Mouse (Mus musculus) cerebellum, adult (tissue): ENCODE results near the gene Rxfp4.

ENCODE experiments used
- ATAC-seq: cut with Nextera tagmentation; 2 replicates; pipeline ENCODE4 v1.9.2; 2017; ENCODE audit warnings: mild to moderate bottlenecking, moderate library complexity, mixed read lengths; ENCODE audit not compliant: insufficient number of reproducible peaks, low FRiP score, low TSS enrichment

The Rxfp4 gene

DNA sequence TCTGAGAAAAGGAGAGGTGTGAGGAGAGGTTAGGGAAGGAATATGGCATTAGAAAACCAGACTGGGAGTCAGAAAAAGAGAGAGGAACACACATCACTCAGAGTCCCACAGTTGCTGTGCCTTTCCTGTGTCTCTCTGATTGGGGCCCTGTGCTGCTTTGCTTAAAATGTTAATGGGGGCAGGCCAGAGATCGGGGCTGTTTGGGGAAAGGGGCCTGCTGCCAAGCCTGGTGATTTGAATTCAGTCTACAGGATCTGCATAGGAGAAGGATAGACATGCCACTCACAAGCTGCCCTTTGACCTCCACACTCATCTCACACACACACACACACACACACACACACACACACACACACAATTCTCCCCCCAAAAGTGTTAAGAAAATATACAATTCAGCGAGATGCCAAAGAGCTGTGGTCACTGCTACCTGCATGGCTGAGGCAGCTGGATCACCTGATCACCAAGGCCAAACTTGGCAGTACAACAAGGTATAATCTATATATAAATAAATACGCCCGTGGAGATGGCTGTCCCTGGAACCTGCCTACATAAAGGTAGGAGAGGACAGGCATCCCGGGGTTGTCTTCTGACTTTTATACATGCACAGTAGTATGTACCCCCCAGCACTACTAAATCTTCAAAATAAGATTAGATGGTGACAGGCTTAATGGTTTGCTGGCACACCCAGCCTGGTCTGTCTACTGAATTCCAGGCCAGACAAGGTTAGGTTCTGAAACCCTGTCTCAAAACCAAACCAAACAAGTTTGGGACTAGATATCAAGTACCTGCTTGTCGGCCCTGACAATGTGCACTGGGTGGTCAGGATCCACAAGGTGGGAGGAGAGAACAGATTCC lies 801 bp upstream of the Rxfp4 start:
- ATAC-seq, result no peak

DNA sequence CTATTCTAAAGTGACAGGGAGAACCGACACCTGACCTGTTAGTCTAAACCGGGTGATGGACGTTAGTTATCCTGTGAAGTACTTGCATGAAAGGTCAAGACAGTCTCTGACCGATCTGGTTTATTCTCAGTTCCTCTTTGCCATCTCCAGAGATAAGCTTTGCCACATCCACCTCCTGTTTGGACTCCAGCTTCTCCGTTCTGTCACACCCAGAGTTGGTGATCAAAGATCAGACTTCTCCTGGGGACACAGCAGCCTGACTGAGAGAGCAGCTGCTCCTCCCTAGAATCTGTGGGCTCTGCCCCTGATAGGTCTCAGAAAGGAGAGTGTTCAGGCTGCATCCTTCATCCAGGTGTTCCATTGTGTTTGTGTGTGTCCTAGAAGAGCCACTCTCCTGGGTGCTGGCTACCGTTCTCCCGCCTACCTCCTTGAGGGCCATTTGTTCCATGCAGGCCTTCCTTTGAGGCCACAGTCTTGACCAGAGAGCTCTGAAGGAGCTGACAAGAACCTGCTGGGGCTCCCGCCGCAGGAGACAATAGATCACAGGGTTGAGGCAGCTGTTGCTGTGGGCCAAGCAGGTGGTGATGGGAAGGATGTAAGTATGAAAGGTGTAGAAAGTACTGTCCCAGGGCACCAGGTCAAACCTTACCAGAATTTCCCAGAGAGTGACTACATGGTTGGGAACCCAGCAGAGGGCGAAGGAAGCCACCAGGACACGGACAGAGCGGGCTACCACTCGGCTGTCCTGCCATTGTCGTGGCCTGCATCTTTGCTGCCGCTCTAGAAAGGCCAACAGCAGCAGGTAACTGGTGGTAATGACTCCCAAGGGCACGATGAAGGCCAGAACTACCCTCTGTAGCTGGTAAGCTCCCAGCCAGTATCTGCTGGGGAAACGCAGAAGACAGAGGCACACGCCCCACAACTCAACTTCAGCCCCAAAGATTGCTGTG lies 998 bp downstream of the Rxfp4 start:
- ATAC-seq, result no peak

DNA sequence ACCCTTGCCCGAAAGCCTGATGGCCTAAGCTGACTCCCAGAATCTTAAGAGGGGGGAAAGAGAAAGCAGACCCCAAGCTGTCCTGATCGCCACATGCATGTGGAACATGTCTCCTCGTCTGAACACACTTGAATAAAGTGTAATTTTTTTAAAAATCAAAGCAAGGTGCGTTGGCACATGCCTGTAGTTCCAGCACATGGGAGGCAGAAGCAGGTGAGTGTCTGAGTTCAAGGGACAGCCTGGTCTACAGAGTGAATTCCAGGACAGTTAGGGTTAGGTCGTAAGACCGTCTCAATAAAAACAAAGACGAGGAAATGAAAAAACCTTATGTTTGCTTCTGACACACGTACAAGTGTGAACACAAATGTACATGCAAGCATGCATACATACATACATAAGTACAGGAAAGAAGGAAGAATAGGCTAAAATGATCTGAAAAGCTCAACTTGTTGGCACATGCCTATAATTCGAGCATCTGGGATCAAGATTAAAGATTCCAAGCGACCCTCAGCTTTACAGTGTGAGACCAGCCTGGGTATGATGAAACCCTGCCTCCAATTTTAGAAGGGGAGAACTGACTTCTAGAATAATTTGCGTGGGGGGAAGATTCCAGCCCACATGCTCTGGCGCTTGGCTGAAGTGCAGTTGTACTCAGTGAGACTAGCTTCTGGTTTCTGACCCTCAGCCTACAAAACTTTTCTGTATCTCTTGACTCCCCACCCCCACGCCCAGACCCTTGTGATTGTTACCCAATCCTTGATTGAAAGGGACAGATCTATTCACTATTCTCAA lies 2.0 kb downstream of the Rxfp4 start:
- no peak for ATAC-seq

DNA sequence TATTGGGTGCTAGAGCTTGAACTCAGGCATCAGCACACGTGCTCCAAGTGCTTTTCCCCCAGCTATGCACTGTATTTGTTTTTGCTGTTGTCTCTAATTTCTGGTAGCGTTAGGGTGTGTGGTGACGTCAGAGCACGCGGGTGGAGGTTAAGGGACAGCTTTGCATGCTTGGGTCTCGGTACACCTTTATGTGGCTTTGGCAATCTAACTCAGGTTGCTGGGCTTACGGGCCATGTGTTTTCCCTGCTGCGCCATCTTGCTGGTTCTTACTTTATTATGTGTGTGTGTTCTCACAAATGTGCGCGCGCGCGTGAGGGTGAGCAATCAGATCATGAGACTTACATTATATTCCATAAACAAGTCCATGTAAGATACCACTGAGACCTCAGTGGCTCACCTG lies 3.0 kb downstream of the Rxfp4 start:
- no peak for ATAC-seq

DNA sequence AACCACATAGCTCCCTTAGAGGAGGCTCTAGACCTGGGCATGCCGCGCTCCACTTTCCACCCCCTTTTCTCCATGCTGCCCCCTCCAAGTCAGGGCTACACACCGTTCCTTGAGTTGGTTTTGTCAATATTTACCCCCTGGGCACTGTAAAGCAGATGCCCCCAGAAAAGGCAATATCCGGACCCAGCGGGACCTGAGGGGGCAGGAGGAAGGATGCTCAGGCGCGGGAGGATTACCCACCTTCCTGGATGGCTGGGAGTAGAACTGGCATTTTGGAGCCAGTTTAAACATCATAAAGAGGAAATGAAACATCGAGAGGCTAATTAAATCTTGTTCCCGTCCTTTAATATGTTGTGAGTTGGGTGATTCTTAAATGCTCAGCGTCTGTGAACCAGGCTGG lies 3.8 kb downstream of the Rxfp4 start:
- no peak for ATAC-seq

DNA sequence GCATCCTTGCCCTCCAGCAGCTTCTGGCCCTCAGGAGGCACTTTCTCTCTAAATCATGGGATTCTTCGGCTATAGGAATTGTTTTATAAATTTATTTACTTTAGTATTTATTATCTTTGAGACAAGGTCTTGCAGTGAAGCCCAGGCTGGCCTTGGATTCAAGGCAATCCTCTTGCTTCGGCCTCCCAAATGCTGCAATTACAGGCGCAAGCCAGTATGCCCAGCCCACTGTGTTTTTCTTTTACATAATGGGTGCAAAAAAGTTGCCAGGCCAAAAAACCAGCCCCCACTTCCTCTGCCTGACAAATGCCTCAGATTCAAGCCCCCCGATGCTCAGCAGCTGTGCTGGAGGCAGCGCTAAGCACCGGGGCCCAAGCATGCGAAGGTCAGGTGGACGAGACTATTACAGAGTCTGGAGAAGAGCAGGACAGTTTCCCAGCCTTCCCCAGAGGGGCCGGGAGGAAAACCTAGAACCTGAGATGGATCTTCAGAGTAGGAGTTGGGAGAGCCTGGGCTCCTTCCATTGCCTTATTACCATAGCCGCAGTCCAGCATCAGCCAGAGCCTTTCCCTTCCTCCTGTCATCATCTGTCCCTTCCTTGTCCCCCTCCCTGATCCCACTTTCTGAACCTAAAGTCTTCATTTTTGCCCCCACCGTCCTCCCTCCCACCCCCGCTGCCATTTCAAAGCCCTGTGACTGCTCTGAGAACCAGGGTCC lies 4.3 kb downstream of the Rxfp4 start:
- no peak for ATAC-seq

DNA sequence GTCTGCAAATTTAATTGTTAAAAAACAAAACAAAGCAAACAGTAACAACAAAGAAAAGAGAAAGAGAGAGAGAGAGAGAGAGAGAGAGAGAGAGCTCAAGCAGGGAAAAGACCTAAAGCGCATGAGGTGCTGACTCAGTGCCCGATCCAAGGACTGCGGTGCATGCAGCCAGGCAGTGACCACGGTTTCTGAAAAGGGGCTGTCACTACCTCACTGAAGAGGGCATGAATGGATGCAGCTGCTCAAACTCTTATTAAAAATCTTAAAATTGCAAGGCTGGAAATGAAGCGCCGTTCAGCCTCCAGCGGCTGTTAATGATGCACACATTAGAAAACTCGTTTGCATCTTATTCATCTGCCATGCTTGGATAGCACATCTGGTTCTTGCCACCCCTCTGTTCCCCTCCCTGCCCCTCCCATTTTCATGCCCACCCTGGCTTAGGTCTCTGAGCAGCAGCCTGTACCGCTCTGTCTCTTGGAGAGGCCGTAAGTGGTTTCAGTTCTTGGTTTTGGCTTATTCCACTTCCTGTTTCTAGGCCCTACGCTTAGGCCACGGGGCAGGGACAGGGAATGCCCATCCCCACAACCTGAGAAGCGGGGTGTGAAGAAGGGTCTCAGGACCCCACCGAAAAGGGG lies 5.0 kb downstream of the Rxfp4 start:
- ATAC-seq, result no peak

DNA sequence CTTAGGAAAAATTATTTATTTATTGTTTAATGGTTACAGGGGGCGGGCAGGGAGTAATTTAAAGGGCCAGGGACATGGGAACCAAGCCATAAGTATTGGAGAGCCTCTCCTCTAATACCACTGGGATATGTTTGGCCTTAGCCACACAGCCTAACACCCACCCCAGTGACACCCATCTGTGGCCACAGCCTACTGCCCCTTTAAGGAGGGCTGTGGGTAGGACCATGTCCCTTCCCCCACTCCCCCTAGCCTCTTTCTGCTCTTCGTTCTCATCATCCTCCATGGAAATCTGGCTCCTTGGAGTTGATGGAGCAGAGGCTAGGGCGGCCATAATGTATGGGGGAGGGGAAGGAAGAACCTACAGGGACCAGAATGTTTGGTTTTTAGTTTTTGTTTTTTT lies 5.9 kb downstream of the Rxfp4 start:
- no peak for ATAC-seq

DNA sequence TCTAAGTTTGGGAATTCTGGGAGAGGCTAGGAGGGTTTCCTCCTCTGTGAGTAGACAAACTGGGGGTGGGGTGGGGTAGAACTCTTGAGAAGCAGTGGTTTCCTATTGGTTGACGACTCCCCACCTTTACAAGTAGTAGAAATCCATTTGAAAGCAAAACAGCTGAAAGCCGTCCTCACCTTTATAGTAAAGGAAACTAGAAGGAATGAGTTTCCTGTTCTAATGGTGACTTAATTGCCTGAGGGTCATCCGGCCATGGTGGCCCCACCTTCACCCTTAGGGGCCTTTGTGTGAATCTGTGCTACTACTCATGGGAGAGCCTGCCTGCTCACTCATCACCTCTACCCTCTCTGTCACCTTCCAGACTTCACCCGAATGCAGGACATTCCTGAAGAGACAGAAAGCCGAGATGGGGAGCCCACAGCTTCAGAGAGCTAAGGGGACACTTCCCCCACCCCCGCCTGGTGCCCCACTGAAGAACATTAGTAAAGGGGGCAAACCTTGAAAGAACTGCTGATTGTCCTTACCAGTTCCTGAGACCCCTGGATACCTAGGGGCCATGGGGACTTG lies 6.4 kb downstream of the Rxfp4 start:
- no peak for ATAC-seq

DNA sequence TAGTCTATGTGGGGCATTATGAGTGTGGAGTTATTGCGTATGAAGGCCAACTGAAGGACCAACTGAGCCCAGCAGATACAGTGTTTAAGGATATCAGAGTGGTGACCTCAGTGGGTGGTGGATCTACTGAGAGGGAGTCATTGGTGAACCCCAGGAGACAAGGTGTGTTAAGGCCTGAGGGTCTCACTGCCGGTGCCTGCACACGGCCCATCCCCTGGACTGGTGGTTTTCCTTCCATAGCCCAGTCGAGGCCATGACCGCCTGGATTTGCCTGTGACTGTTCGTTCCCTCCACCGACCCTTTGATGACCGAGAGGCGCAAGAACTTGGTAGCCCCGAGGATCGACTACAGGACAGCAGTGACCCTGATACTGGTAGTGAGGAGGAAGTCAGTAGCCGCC lies 7.0 kb downstream of the Rxfp4 start:
- ATAC-seq, result no peak

DNA sequence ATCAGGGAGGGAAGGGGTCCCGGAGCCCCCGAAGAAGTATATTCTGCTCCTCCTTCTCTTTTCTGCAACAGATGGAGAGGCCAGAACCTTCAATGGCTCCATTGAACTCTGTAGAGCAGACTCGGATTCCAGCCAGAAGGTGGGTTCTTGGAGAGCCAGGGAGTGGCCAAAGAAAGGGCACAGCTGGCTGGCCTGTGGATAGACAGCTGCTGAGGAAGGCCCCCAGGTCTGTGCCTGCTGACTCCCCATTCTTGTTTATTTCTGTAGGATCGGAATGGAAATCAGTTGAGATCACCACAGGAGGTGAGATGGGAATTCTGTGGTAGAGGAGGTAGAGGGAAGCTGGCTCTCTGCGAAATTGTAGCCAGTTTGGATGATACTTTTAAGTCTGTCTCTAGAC lies 9.9 kb downstream of the Rxfp4 start:
- no peak for ATAC-seq

DNA sequence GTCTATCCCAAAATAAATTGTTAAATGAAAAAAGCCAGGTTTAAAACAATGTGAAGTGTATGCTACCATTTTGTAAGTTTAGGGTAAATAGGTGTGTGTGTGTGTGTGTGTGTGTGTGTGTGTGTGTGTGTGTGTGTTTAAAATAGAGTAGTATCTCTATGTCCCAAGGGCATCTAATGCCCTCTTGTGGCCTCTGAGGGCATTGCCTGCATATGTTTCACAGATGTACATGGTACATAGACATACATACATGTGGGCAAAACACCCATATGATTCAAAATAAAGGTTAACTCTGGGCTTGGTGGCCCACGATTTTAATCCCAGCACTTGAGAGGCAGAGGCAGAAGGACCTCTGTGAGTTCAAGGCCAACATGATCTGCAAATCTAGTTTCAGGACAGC lies 12.3 kb downstream of the Rxfp4 start:
- ATAC-seq, result no peak

DNA sequence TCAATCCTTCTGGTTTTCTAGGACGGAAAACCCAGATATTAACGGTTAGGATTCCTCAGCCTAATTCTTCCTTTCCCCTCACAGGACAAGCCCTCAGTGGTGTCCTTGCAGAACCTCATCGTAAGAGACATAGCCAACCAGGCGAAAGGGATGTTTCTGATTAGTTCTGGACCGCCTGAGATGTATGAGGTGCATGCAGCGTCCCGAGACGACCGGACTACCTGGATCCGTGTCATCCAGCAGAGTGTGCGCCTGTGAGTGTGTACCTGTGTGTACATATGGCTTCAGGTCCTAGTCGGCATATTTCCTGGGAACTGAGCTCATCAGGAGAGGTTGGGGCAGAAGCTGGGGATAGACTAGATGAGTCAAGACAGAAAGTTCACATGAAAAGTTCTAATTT lies 13.7 kb downstream of the Rxfp4 start:
- ATAC-seq, result no peak

DNA sequence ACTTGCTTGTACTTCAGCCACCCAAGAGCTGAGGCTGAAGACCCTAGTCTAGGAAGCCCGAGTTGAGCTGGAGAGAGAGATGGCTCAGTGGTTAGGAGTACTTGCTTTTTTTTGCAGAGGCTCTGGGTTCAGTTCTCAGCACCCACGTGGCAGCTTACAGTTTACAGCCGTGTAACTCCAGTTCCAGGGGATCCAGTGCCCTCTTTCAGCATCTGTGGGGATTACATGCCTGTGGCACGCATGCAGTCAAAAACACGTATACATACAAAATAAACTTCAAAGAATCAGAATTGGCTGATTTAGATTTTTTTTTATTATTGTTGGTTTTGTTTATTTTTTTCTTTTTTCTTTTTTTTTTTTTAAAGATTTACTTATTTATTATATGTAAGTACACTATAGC lies 15.8 kb downstream of the Rxfp4 start:
- ATAC-seq, result no peak

DNA sequence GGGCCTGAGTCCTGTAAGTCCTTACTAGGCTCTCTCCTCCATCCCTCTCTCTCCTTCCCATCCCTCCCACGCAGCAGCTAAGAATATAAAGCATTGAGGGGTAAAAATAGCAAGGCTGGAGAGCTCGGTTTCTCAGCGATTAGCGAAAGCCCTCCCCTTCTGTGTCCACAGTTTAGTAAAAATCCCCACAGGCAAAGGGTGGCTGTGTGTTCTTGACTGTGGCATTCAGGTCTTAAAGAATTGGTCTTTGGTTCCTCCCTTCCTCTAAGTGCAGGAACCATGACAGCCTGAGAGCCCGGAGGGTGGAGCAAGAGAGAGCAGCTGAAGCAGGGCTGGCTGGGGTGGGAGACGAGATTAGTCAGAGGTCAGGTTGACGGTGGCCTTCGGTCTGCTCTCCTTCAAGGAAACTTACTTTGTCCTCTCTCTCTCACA lies 16.4 kb downstream of the Rxfp4 start:
- no peak for ATAC-seq

DNA sequence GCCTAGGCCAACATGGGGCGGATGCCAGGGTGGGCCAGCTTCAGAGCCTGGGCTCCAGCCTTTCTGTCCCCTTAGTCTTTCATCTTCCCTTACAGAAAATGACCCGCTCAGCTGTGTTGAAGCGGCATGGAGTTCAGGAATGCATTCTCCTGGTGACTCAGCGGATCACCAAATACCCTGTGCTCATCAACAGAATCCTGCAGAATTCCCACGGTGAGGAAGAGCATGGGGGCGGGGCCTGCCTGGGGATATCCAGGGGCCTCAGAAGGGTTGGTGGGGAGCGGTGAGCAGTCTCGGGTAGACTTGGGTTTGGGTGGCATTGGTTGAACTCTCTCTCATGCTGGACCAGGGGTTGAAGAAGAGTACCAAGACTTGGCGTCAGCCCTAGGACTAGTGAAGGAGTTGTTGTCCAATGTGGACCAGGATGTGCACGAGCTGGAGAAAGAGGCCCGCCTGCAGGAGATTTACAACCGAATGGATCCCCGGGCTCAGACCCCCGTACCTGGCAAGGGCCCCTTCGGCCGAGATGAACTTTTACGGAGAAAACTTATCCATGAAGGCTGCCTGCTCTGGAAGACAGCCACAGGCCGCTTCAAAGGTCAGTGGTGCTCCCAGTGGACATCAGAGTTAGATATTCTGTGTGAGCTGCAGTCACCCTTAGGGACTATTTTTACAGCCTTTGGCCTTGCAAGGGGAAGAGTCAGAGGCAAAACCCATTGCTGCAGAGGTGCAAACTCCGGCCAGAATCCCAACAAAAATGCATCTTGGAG lies 17.3 kb downstream of the Rxfp4 start:
- no peak for ATAC-seq

DNA sequence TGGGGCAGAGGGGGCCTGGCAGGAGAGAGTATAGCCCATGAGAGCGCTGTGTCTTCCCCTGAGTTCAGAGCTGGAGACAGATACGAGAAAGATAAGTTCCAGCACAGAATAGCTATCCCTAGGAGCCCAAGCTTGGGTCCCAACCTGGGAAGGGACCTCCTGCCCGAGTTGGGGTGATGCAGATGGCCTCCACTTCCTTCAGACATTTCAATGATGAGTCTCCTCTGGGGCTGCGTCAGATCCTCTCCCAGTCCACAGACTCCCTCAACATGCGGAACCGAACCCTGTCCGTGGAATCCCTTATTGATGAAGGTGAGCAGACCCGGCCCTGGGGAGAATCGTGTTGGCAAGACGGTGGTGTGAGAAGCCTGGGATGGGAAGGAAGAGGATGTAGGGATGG lies 19.9 kb downstream of the Rxfp4 start:
- no peak for ATAC-seq

DNA sequence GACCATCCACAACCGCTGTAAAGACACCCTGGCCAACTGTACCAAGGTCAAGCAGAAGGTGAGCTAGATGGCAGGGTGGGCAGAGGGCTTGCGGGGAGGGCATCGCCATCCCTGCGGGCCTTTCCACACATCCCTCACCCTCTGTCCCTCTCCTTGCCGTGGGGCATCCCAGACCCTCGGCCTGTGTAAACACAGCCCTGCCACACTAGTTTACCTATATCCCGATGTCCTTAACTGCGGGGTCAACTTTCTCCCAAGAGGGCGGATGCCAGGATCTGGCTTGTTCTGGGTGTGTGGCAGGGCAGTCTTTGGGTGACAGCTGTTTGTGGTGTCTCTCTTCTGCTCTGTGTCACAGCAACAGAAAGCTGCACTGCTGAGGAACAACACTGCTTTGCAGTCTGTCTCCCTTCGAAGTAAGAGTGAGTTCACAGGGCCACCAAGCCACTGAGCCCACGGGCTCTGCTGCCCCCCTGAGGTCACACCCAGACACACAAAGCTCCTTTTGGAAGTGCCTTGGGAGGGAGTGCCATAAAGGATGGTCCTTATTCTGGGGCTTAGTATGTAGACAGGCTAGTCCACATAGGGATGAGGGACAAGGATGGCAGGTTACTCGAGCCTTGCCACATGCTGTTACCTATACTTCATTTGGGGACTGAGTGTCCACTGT lies 20.9 kb downstream of the Rxfp4 start:
- no peak for ATAC-seq
